Mouse (Mus musculus): Measurements from ENCODE around the gene Adat3. TPM values are rescaled to one million over a fixed set of nuclear protein-coding genes. Genes with fewer than 3 reads are reported as not detected.

Adat3 gene
- not detected for polyA plus RNA-seq (2014; fragmentation: Illumina TruSeq; extraction: RNeasy Lipid Tissue Mini Kit (QIAGEN cat#74804); ENCODE audit: low read depth, low replicate concordance)

DNA sequence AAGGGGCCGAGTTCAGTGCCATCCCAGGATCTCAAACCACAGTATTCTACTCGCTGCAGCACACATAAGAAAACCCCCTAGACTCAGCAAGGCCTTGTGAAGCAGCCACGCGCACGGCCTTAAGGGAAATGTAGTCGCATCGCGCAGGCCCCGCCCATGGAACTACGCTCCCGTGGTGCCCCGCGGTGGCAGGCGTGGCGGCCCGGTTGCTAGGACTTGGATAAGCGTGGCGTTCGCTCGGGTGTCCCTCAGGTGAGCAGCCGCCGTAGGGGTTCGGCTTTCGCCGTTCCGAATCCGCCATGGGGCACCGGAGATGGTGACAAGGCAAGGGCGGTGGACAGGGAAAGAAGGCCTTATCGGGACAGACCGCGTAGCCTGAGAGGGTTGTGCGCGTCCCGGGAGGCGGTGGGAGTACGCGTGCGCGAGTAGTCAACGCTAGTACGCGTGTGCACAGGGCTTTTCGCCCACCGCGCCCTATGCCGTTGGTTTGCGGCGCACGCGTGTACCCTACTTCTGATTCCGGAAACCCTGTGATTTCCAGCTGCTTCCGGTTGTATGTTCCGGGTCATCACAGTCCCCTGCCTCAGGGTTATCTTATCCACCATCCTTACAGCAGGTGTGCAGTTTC lies at the start of gene Adat3, which contains the start of gene Scamp4:
Adat3 (plus strand) TSS at position 183 of the 628 bp plus-strand sequence.
Scamp4 (plus strand) TSS at position 175 of the 628 bp plus-strand sequence.

DNA sequence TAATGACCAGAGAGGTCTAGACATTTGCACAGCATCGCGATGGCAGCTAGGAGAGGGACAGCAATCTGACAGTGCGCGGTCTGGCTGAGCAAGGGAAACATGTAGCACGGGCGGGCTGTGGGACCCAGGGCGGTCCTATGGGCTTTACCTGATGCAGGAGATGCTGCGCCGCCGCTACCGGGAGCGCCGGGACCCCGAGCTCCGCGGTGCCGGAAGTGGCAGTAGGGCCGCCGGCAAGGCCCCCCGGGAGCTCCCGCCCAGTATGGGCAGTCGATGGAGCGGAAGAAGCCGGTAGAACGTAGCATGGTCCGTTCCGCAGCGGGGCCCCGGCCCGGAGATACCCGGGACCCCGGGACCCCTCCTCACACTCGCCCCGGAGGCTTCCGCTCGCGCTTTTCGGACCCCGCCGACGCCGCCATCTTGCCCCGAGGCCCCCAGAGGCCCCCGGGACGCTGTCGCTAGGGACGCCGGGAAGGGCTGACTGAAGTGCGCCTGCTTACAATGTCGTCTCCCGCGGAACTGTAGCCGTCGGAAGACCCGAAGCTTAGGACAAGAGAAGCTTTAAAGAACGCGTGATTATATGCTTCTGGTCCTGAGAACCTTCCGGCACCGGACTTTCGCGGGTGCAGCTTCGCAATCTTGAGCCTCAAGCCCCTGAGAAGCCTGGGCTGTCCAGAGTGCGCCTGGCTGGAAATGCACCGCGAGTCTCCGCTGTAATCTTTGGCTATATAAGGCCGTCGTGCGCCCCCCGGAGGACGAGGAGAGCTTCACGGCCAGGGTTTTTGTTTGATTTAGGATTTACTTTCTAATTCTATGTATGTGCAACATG lies 41.4 kb upstream of the Adat3 start, which contains the start of gene Rexo1:
Rexo1 (minus strand) TSS at position 445 of the 829 bp plus-strand sequence.

GRCm38 (mm10) chr10:80577195-80578130 lies 25.2 kb upstream of the Adat3 start, which contains the start of gene Klf16:
Gene Klf16, minus strand, starts transcription at chr10:80577321.

GRCm38 (mm10) chr10:80589879-80590854 lies 12.5 kb upstream of the Adat3 start, which contains the start of gene Abhd17a:
Gene Abhd17a, minus strand, starts transcription at chr10:80590341.

GRCm38 (mm10) chr10:80605721-80606120 lies 3.0 kb downstream of the Adat3 start, which contains the start of gene Gm49322:
Gene Gm49322, plus strand, starts transcription at chr10:80606021.

GRCm38 (mm10) chr10:80622661-80623456 lies 20.2 kb downstream of the Adat3 start, which contains the start of gene Csnk1g2:
Gene Csnk1g2, plus strand, starts transcription at chr10:80622838.

DNA sequence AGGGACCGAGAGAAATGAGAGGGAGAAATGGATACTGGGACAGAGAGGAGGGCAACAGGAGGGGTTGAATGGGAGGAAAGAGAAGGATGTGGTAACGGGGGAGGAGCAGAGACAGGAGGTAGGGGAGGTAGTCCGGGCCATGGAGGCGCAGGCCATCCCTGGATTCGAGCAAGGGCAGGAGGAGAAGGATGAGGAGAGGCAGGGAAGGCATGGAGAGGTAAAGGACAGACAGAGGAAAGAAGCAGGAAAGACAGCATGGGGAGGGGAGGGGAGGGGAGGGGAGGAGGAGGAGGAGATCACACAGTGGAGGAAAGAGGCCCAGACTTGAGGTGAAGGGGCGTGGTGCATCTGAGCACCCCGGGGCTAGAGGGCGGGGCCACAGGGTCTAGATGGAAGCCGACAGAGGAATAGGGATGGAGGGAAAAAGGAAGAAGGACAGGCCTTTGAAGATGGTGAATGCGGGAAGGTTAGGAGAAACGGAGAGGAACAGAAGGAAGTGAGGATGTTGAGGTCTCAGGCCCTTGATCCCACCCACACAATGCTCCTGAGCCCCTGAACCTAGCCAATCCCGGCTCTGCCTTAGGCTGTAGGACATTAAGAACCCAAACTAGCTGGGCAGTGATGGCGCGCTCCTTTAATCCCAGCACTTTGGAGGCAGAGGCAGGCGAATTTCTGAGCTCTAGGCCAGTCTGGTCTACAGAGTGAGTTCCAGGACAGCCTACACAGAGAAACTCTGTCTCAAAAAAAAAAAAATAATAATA lies 54.4 kb downstream of the Adat3 start, which contains the start of gene Btbd2:
Btbd2 (minus strand) TSS at position 209 of the 761 bp plus-strand sequence.

Other genes starting within 250 kb of the Adat3 start
- gene Plk5, start 246.4 kb upstream of the Adat3 start, polyA plus RNA-seq (2014; fragmentation: Illumina TruSeq; extraction: RNeasy Lipid Tissue Mini Kit (QIAGEN cat#74804); ENCODE audit: low read depth, low replicate concordance), result not detected
- 13.4 TPM for gene Mex3d, start 215.2 kb upstream of the Adat3 start, polyA plus RNA-seq (2014; fragmentation: Illumina TruSeq; extraction: RNeasy Lipid Tissue Mini Kit (QIAGEN cat#74804); ENCODE audit: low read depth, low replicate concordance)
- not detected for gene Mbd3, start 203.3 kb upstream of the Adat3 start, polyA plus RNA-seq (2014; fragmentation: Illumina TruSeq; extraction: RNeasy Lipid Tissue Mini Kit (QIAGEN cat#74804); ENCODE audit: low read depth, low replicate concordance)
- not detected for gene Uqcr11, start 196.1 kb upstream of the Adat3 start, polyA plus RNA-seq (2014; fragmentation: Illumina TruSeq; extraction: RNeasy Lipid Tissue Mini Kit (QIAGEN cat#74804); ENCODE audit: low read depth, low replicate concordance)
- gene Tcf3, start 169.2 kb upstream of the Adat3 start, polyA plus RNA-seq (2014; fragmentation: Illumina TruSeq; extraction: RNeasy Lipid Tissue Mini Kit (QIAGEN cat#74804); ENCODE audit: low read depth, low replicate concordance), result 3.1 TPM
- not detected for gene Onecut3, start 108.0 kb upstream of the Adat3 start, polyA plus RNA-seq (2014; fragmentation: Illumina TruSeq; extraction: RNeasy Lipid Tissue Mini Kit (QIAGEN cat#74804); ENCODE audit: low read depth, low replicate concordance)
- gene Atp8b3, start 63.8 kb upstream of the Adat3 start, polyA plus RNA-seq (2014; fragmentation: Illumina TruSeq; extraction: RNeasy Lipid Tissue Mini Kit (QIAGEN cat#74804); ENCODE audit: low read depth, low replicate concordance), result not detected
- gene Rexo1, start 41.3 kb upstream of the Adat3 start, polyA plus RNA-seq (2014; fragmentation: Illumina TruSeq; extraction: RNeasy Lipid Tissue Mini Kit (QIAGEN cat#74804); ENCODE audit: low read depth, low replicate concordance), result 0.52 TPM
- gene Klf16, start 25.6 kb upstream of the Adat3 start, polyA plus RNA-seq (2014; fragmentation: Illumina TruSeq; extraction: RNeasy Lipid Tissue Mini Kit (QIAGEN cat#74804); ENCODE audit: low read depth, low replicate concordance), result 1.2 TPM
- not detected for gene Abhd17a, start 12.5 kb upstream of the Adat3 start, polyA plus RNA-seq (2014; fragmentation: Illumina TruSeq; extraction: RNeasy Lipid Tissue Mini Kit (QIAGEN cat#74804); ENCODE audit: low read depth, low replicate concordance)
- gene Scamp4, start within 50 bp of the Adat3 start, polyA plus RNA-seq (2014; fragmentation: Illumina TruSeq; extraction: RNeasy Lipid Tissue Mini Kit (QIAGEN cat#74804); ENCODE audit: low read depth, low replicate concordance), result 1.0 TPM
- not detected for gene Gm49322, start 3.1 kb downstream of the Adat3 start, polyA plus RNA-seq (2014; fragmentation: Illumina TruSeq; extraction: RNeasy Lipid Tissue Mini Kit (QIAGEN cat#74804); ENCODE audit: low read depth, low replicate concordance)
- 2.0 TPM for gene Csnk1g2, start 20.0 kb downstream of the Adat3 start, polyA plus RNA-seq (2014; fragmentation: Illumina TruSeq; extraction: RNeasy Lipid Tissue Mini Kit (QIAGEN cat#74804); ENCODE audit: low read depth, low replicate concordance)
- 0.58 TPM for gene Btbd2, start 54.2 kb downstream of the Adat3 start, polyA plus RNA-seq (2014; fragmentation: Illumina TruSeq; extraction: RNeasy Lipid Tissue Mini Kit (QIAGEN cat#74804); ENCODE audit: low read depth, low replicate concordance)
- gene Mknk2, start 75.2 kb downstream of the Adat3 start, polyA plus RNA-seq (2014; fragmentation: Illumina TruSeq; extraction: RNeasy Lipid Tissue Mini Kit (QIAGEN cat#74804); ENCODE audit: low read depth, low replicate concordance), result 3.6 TPM
- 3.9 TPM for gene Mob3a, start 99.1 kb downstream of the Adat3 start, polyA plus RNA-seq (2014; fragmentation: Illumina TruSeq; extraction: RNeasy Lipid Tissue Mini Kit (QIAGEN cat#74804); ENCODE audit: low read depth, low replicate concordance)
- not detected for gene Izumo4, start 99.3 kb downstream of the Adat3 start, polyA plus RNA-seq (2014; fragmentation: Illumina TruSeq; extraction: RNeasy Lipid Tissue Mini Kit (QIAGEN cat#74804); ENCODE audit: low read depth, low replicate concordance)
- 9.3 TPM for gene Ap3d1, start 139.4 kb downstream of the Adat3 start, polyA plus RNA-seq (2014; fragmentation: Illumina TruSeq; extraction: RNeasy Lipid Tissue Mini Kit (QIAGEN cat#74804); ENCODE audit: low read depth, low replicate concordance)
- gene Dot1l, start 152.3 kb downstream of the Adat3 start, polyA plus RNA-seq (2014; fragmentation: Illumina TruSeq; extraction: RNeasy Lipid Tissue Mini Kit (QIAGEN cat#74804); ENCODE audit: low read depth, low replicate concordance), result 3.6 TPM
- gene Sf3a2, start 195.3 kb downstream of the Adat3 start, polyA plus RNA-seq (2014; fragmentation: Illumina TruSeq; extraction: RNeasy Lipid Tissue Mini Kit (QIAGEN cat#74804); ENCODE audit: low read depth, low replicate concordance), result 2.6 TPM
- 2.5 TPM for gene Plekhj1, start 195.7 kb downstream of the Adat3 start, polyA plus RNA-seq (2014; fragmentation: Illumina TruSeq; extraction: RNeasy Lipid Tissue Mini Kit (QIAGEN cat#74804); ENCODE audit: low read depth, low replicate concordance)
- gene Amh, start 202.4 kb downstream of the Adat3 start, polyA plus RNA-seq (2014; fragmentation: Illumina TruSeq; extraction: RNeasy Lipid Tissue Mini Kit (QIAGEN cat#74804); ENCODE audit: low read depth, low replicate concordance), result not detected
- not detected for gene Jsrp1, start 210.6 kb downstream of the Adat3 start, polyA plus RNA-seq (2014; fragmentation: Illumina TruSeq; extraction: RNeasy Lipid Tissue Mini Kit (QIAGEN cat#74804); ENCODE audit: low read depth, low replicate concordance)
- gene Oaz1, start 223.8 kb downstream of the Adat3 start, polyA plus RNA-seq (2014; fragmentation: Illumina TruSeq; extraction: RNeasy Lipid Tissue Mini Kit (QIAGEN cat#74804); ENCODE audit: low read depth, low replicate concordance), result 163 TPM
- 0.76 TPM for gene Lingo3, start 241.2 kb downstream of the Adat3 start, polyA plus RNA-seq (2014; fragmentation: Illumina TruSeq; extraction: RNeasy Lipid Tissue Mini Kit (QIAGEN cat#74804); ENCODE audit: low read depth, low replicate concordance)

Data from adrenal gland, adult 10 weeks (tissue).